Mouse (Mus musculus) activated CD4-positive, CD25-positive, alpha-beta regulatory T cell, adult 4 months (primary cell): Measurements from ENCODE around the gene Cdsn. TPM values are rescaled to one million over a fixed set of nuclear protein-coding genes. Genes with fewer than 3 reads are reported as not detected.

Experiments
- ATAC-seq: one replicate; pipeline ENCODE4 v1.8.0; 2017
- polyA plus RNA-seq, 2 experiments: library from polyadenylated mRNA; unstranded; fragments of 100-300 nt; shearing (Covaris generic); gene quantifications; one replicate each; pipeline ENCODE4 v1.2.1; 2017

Cdsn gene
- polyA plus RNA-seq, 2 experiments from 2014 or later, result not detected

- ATAC-seq, result no peak
Observed at GRCm38 (mm10) chr17:35537421-35537820, 14.5 kb upstream of the Cdsn start.

GRCm38 (mm10) chr17:35538476-35538875, 13.5 kb upstream of the Cdsn start:
- no peak for ATAC-seq

GRCm38 (mm10) chr17:35539540-35539939, 12.4 kb upstream of the Cdsn start:
- ATAC-seq, result no peak

GRCm38 (mm10) chr17:35542761-35543411, 9.0 kb upstream of the Cdsn start:
- no peak for ATAC-seq

DNA sequence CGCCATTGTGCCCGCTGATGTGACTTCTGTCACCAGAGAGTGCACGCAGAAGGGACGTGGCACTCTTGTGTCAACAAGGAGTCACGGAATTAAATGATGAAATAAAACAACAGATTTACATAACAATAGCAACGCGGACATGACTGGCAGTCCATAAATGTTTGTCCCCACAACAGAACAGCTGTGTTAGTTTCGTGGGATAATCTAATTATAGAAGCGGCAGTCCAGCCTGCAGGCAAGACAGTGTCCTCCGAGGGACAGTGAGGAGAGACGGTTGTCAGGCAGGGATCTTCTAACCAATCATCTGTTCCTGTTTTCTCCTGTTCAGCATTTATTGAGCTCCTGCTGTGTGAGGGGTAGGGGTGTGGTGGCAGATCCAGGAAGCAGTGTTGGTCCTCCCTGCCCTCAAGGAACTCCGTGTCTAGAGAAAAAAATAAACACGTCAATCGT, 8.5 kb upstream of the Cdsn start:
- ATAC-seq, result no peak

- no peak for ATAC-seq
Observed at GRCm38 (mm10) chr17:35544001-35544400, 7.9 kb upstream of the Cdsn start.

DNA sequence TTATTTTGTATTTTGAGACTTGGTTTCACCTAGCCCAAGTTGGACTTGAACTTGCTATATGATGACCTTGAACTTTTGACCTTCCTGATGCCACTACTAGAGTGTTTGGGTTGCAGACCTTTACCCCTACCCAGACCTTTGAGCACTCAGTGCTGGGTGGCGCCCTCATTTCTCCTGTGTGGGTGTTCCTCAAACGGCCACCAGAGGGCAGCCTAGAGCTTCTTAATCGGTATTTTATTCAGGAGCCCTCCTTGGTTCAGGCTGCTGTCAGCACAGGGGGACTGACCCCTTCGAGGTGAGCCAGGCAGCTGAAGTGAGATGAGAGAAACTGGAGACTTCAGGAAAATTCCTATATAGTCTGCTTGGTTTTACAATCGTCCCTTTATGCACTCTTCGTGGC, 7.2 kb upstream of the Cdsn start:
- ATAC-seq, result no peak

DNA sequence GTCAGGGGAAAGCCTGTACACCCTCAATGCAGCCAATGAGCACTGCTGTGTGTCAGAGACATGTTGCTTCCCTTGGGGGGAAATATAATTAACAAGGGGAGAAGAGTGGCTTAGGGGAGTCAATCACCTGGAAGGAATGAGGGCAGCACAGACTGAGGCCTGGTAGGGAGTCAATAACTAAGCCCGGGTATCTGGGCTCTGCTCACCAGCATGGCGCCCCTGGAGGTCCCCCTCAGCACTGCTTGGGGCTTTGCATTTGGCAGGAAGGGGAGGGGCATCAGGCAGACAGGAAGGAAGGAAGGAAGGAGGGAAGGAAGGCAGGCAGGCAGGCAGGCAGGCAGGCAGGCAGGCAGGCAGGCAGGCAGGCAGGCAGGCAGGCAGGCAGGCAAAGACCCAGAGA, 4.5 kb upstream of the Cdsn start:
- no peak for ATAC-seq

DNA sequence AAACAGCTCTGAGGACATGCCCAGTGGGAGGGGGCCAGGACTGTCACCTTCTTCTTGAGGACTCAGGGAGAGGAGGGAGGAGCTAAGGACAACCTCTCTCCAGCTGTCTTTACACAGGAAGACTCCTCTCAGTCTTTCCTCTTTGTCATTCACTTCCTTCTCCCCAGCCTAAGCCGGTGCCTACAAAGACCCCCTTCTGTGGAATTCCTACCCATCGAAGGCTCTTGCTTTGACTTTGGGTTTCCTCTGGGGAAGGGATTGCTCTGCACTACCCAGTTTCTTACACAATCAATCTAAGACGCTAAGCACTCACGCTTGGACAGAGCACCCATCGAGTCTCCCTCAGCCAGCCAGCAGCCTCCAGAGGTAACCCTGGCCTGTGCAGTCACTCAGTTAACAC, 3.3 kb upstream of the Cdsn start:
- ATAC-seq, result no peak

DNA sequence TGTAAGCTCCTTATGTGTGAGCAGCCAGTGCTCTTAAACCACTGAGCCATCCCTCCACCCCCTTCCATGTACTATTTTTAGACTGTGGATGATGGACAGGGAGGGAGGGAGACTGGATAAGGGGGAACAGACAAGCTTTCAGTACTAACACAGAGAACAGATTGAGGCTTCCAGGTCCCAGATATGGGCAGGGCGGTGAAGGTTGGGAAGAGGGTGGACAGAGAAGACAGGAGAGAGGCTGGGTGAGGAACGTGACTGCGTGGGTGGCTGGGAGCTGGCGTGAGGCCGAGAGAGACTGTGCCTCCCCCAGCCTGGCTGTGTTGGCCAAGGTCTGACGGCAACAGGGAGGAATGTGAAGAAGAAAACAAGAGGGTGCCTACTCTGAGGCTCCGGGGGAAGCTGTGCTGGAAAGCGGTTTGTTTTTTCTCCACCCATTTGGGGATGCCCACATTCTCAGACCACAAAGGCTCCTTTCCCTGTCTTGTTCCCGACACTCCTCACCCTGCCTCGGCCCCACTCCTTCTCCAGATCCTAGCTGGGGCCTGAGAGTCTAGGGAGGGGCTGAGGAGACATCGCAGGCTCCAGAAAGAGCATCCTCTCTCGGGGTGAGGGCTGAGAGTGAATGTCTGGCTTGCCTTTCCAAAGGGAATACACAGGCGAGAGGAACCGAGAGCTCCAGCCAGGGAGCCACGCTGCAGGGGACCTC, 2.3 kb upstream of the Cdsn start:
- ATAC-seq, result no peak

GRCm38 (mm10) chr17:35550143-35550494, 1.8 kb upstream of the Cdsn start:
- ATAC-seq, result no peak

GRCm38 (mm10) chr17:35550871-35551270, 1.1 kb upstream of the Cdsn start:
- no peak for ATAC-seq

GRCm38 (mm10) chr17:35554321-35554720, 2.4 kb downstream of the Cdsn start:
- ATAC-seq, result no peak

DNA sequence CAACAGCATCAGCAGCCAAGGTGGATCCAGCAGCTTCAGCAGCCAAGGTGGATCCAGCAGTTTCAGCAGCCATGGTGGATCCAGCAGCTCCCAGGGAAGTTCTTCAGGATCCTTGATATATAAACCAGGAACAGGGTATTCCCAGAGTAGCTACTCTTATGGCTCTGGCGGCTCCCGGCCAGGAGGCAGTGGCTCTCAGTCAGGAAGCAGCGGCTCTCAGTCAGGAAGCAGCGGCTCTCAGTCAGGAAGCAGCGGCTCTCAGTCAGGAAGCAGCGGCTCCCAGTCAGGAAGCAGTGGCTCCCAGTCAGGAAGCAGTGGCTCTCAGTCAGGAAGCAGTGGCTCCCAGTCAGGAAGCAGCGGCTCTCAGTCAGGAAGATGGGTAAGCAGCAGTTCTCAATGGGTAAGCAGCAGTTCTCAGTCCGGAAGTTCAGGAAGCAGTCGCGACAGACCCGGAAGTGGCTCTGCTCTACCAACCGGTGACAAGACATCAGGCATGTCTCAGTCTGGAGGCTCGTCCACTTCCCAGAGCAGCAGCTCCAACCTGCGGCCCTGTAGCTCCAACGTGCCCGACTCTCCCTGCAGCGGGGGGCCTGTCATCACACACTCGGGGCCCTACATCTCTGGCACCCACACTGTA, 3.0 kb downstream of the Cdsn start:
- no peak for ATAC-seq

DNA sequence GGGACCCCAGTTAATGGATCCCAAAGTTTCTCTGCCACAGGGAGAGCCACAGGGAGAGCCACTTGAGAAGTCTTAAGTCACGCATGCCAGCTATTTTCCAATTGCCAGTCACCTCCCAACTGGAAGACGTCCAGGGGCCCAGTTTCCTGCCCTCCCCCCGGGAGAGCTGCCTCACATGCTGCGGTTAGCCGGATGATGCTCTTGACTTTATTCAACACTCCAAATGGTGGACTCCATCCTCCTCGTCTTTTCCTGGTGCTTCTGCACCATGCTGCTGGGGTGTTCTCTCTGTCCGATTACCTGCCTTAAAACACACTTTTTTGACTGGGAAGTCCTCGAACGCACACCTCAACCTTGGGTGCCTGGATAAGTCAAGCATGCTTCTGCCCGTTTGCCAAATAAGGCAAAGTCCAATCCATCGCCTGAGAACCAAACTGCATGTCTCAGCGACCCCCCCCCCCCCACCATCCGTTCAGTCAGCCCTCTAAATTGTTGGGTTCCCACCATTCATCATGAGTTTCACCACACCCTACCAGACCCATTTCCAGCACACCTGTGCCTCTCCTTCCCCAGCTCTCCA, 4.3 kb downstream of the Cdsn start:
- no peak for ATAC-seq

DNA sequence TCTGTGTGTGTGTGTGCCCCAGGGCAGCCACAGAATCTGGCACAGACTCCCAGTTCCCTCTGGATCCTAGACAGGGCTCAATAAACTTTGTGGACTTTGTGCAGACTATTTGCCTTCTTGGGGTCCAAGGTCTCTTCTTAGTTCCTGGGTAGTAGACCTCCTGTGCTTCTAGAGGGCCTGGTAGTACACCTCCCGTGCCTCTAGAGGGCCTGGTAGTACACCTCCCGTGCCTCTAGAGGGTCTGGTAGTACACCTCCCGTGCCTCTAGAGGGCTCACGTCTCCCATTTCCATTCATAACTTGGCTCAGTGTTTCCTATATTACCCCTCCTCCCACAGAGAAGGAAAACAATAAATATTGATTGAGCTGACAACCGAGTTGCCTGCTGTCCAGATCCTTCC, 4.9 kb downstream of the Cdsn start:
- no peak for ATAC-seq

GRCm38 (mm10) chr17:35557351-35557750, 5.4 kb downstream of the Cdsn start:
- ATAC-seq, result no peak

- no peak for ATAC-seq
Observed at GRCm38 (mm10) chr17:35558216-35558615, 6.3 kb downstream of the Cdsn start.

GRCm38 (mm10) chr17:35567150-35567549, 15.2 kb downstream of the Cdsn start, which contains the start of gene 2300002M23Rik:
2300002M23Rik (plus strand) TSS chr17:35567450.
- ATAC-seq, result no peak

GRCm38 (mm10) chr17:35567767-35568166, 15.8 kb downstream of the Cdsn start:
- no peak for ATAC-seq

DNA sequence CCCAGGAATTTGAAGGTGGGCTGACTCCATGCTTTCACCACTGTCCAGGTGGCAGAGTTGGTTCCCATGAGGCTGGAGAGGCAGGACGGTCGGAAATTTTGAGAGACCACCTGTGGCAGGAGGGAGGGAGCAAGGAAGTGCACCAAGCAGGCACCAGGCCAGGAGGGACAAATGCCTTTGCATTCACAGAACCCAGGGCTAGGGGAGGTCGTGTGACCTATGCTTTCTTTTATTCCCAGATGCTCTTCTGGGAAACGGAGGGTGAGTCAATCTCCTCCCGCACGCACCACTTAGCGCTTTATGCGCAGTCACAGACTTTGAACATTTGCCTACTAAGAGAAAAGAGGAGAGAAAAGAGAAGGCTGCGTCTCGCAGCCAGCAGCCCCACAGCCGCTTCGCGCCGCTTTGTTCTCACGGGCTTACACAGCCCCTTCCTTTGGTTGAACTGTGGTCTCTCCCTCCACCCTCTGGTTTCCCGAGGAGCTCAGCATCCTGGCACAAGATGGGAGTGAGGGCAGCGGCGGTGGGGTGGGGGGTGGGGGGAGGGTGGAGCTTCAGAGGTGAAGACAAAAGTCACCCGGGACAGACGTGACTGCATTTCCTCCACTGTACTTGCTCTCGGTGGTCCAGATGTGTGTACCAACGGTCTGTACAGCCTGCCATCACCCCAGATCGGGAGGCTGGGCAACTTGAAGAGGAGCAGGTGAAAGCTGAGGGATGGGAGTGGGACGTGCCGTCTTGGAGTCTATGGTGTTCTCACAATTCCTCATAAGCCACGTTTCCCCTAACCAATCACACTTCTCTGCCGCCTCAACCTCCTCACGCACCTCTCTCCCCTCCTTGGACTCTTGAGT, 17.4 kb downstream of the Cdsn start:
- ATAC-seq, result no peak

- ATAC-seq, result no peak
Observed at GRCm38 (mm10) chr17:35570836-35571235, 18.9 kb downstream of the Cdsn start.

GRCm38 (mm10) chr17:35571477-35571876, 19.5 kb downstream of the Cdsn start:
- no peak for ATAC-seq
